Comparison of ENCODE assay signal across 8 mouse cellular contexts in the genomic region with DNA sequence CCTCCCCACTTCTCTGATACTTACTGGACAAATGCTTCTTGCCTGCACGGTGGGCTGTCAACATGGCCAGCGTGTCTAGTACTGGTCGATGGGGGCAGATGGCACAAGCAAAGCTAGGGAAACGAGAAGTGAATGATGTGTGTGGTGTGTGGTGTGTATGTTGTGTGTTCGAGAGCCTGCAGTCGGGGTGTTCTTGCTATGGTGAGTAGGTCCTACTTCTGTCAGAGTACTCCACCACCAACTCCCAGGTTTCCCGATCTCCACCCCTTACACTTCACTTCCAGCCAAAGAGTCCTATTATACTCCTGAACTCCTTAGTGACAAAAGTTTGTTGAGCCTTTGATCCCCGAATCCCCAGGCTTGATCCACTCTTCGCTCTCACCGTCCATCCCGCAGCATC. TPM values are rescaled to one million over a fixed set of nuclear protein-coding genes. Genes with fewer than 3 reads are reported as not detected.
DNase-seq lines count a peak whose midpoint lies in the region; ATAC-seq and TF ChIP-seq lines count a peak whose summit lies in the region.

No protein-coding gene starts in this region.

- H3K4me3 ChIP-seq in left cerebral cortex, adult 2 months, result peak overlapping the region; percentile 67
- peak overlapping the region; percentile 71 for H3K4me3 ChIP-seq in embryonic facial prominence, embryonic 13.5 days
- H3K4me3 ChIP-seq in hindbrain, postnatal 0 days (ENCODE audit: low read length), result peak overlapping the region; percentile 66
- peak overlapping the region; percentile 42 for H3K4me3 ChIP-seq in myocyte

- peak overlapping the region; percentile 90 for H3K27ac ChIP-seq in left cerebral cortex, adult 2 months
- H3K27ac ChIP-seq in embryonic facial prominence, embryonic 13.5 days, result peak overlapping the region; percentile 85
- H3K27ac ChIP-seq in hindbrain, postnatal 0 days, result peak overlapping the region; percentile 80; the same call in 1 of the 2 replicates

- no peaks in the 10 kb centered on the region for H3K9me3 ChIP-seq in embryonic facial prominence, embryonic 13.5 days
- H3K9me3 ChIP-seq in hindbrain, postnatal 0 days (ENCODE audit: low read length), result no peaks in the 10 kb centered on the region

- ATAC-seq in embryonic facial prominence, embryonic 13.5 days (ENCODE audit: insufficient number of reproducible peaks, insufficient read depth, low FRiP score, low TSS enrichment, low read depth), result no peak
- 0 out of 2 replicates have a peak, but pooled peaks have one; percentile 4 for ATAC-seq in hindbrain, postnatal 0 days

- H3K9ac ChIP-seq in embryonic facial prominence, embryonic 13.5 days, result peak overlapping the region; percentile 86
- H3K9ac ChIP-seq in hindbrain, postnatal 0 days (replicated peaks; ENCODE audit: low read length), result peak overlapping the region; percentile 71

- WGBS in embryonic facial prominence, embryonic 13.5 days, result 57% methylated on average over 11 of the region's 11 CpGs
- WGBS in hindbrain, postnatal 0 days, result 54% methylated on average over 11 of the region's 11 CpGs

- DNase-seq in left cerebral cortex, adult 2 months (ENCODE audit: extremely low spot score in 1 of 2, low spot score in 2 of 2), result no peak
- DNase-seq in left cerebral cortex, adult 11 months (ENCODE audit: low spot score), result no peak
- DNase-seq in hindbrain, postnatal 0 days (ENCODE audit: low spot score), result no peak
- no peak for DNase-seq in adrenal gland, postnatal 4 days (ENCODE audit: low spot score in 2 of 2)
- no peak for DNase-seq in adrenal gland, adult (ENCODE audit: inconsistent age in 2 of 2, low spot score in 1 of 2)
- DNase-seq in right cerebral cortex, postnatal 14 days, result no peak

- TF ChIP-seq CTCF in left cerebral cortex, adult 2 months (IDR thresholded peaks at IDR 0.05), result no peak
- TF ChIP-seq CTCF in hindbrain, postnatal 0 days (IDR thresholded peaks at IDR 0.05; ENCODE audit: low read depth), result no peak

- no peaks in the 10 kb centered on the region for H3K27me3 ChIP-seq in embryonic facial prominence, embryonic 13.5 days
- no peaks in the 10 kb centered on the region for H3K27me3 ChIP-seq in hindbrain, postnatal 0 days (ENCODE audit: insufficient read depth, low read length)
- H3K27me3 ChIP-seq in myocyte (ENCODE audit: control insufficient read depth, insufficient read depth, insufficient read length), result no peaks in the 10 kb centered on the region

- peaks cover 8% of the 10 kb centered on the region for H3K79me2 ChIP-seq in myocyte (ENCODE audit: control insufficient read depth, insufficient read depth)

- peak overlapping the region; percentile 27 for H3ac ChIP-seq in myocyte (ENCODE audit: control insufficient read depth, insufficient read length)

- H3K36me3 ChIP-seq in embryonic facial prominence, embryonic 13.5 days, result peaks cover 35% of the 10 kb centered on the region
- H3K36me3 ChIP-seq in hindbrain, postnatal 0 days (ENCODE audit: insufficient read depth, low read length), result no peaks in the 10 kb centered on the region
- no peaks in the 10 kb centered on the region for H3K36me3 ChIP-seq in myocyte (ENCODE audit: control insufficient read depth, insufficient read depth)

- TF ChIP-seq POLR2A in myocyte (IDR thresholded peaks at IDR 0.05; ENCODE audit: insufficient read length, low read depth), result no peak

- peaks cover 20% of the 10 kb centered on the region for H3K4me1 ChIP-seq in embryonic facial prominence, embryonic 13.5 days
- H3K4me1 ChIP-seq in hindbrain, postnatal 0 days (ENCODE audit: insufficient read depth, low read length), result no peaks in the 10 kb centered on the region

- intact Hi-C loops in left cerebral cortex, adult 2 months (cut with DNase I), result no loop called here

- H3K4me2 ChIP-seq in embryonic facial prominence, embryonic 13.5 days, result peak overlapping the region; percentile 85
- peak overlapping the region; percentile 59 for H3K4me2 ChIP-seq in hindbrain, postnatal 0 days (ENCODE audit: low read depth, low read length)
- peak overlapping the region; percentile 86 for H3K4me2 ChIP-seq in myocyte (ENCODE audit: low read depth)

TF ChIP-seq in myocyte, 11 proteins besides CTCF, POLR2A, EP300 and RAD21:
- TF ChIP-seq MYOG (IDR thresholded peaks at IDR 0.05; ENCODE audit: control insufficient read depth in 1 of 3, insufficient read depth in 1 of 3, insufficient read length in 2 of 3, low read depth in 2 of 3) (no peak), REST (IDR thresholded peaks at IDR 0.05; ENCODE audit: insufficient read depth, insufficient read length) (no peak), CEBPB (IDR thresholded peaks at IDR 0.05; ENCODE audit: insufficient read depth, poor library complexity, severe bottlenecking) (no peak), USF1 (IDR thresholded peaks at IDR 0.05; ENCODE audit: low read depth) (no peak), MYOD1 (IDR thresholded peaks at IDR 0.05; ENCODE audit: control insufficient read depth in 1 of 3, insufficient read length in 2 of 3, low read depth in 2 of 3) (no peak), TCF3 (IDR thresholded peaks at IDR 0.05; ENCODE audit: insufficient read length, low read depth) (no peak), TCF12 (IDR thresholded peaks at IDR 0.05; ENCODE audit: insufficient read depth, poor library complexity, severe bottlenecking) (no peak), E2F4 (IDR thresholded peaks at IDR 0.05; ENCODE audit: insufficient read depth) (no peak), MAX (IDR thresholded peaks at IDR 0.05; ENCODE audit: low read depth) (no peak), POLR2AphosphoS2 (IDR thresholded peaks at IDR 0.05; ENCODE audit: insufficient read length, low read depth) (no peak), SRF (IDR thresholded peaks at IDR 0.05; ENCODE audit: control insufficient read depth, insufficient read length, low read depth) (no peak)

RNA-seq across cellular contexts. Expression of gene Scnm1, which starts 0.6 kb away (rescaled TPM):
- 10 to 100 TPM; 45.6 to 49.7 TPM for total RNA-seq in left cerebral cortex, adult 2 months (2021)
- polyA plus RNA-seq in embryonic facial prominence, embryonic 13.5 days (2015; fragmentation: Nextera tagmentation; extraction: Ambion mirVana), result 75.2 and 81.8 TPM in 2 replicates
- total RNA-seq in hindbrain, postnatal 0 days (2014; rRNA removed), result 44.6 and 56.7 TPM in 2 replicates
- polyA plus RNA-seq in hindbrain, postnatal 0 days (2015; fragmentation: Nextera tagmentation; extraction: Ambion mirVana), result 72.1 and 75.7 TPM in 2 replicates
- 30.6 TPM for polyA plus RNA-seq in myocyte (2012; fragmentation: generic; extraction: Trizol)
- total RNA-seq in adrenal gland, postnatal 4 days (2021), result 10 to 100 TPM; 53.4 to 53.9 TPM

RNA-seq across cellular contexts. Expression of gene Lysmd1, which starts 0.7 kb away (rescaled TPM):
- 10 to 100 TPM; 13.5 to 16.1 TPM for total RNA-seq in left cerebral cortex, adult 2 months (2021)
- 17.0 and 19.3 TPM in 2 replicates for polyA plus RNA-seq in embryonic facial prominence, embryonic 13.5 days (2015; fragmentation: Nextera tagmentation; extraction: Ambion mirVana)
- 33.4 and 38.5 TPM in 2 replicates for total RNA-seq in hindbrain, postnatal 0 days (2014; rRNA removed)
- polyA plus RNA-seq in hindbrain, postnatal 0 days (2015; fragmentation: Nextera tagmentation; extraction: Ambion mirVana), result 39.2 and 42.4 TPM in 2 replicates
- 7.0 TPM for polyA plus RNA-seq in myocyte (2012; fragmentation: generic; extraction: Trizol)
- total RNA-seq in adrenal gland, postnatal 4 days (2021), result 10 to 100 TPM; 10.7 to 11.5 TPM

RNA-seq across cellular contexts. Expression of gene Tmod4, which starts 8.9 kb away (rescaled TPM):
- total RNA-seq in left cerebral cortex, adult 2 months (2021), result under 1 TPM in 1 of 2 experiments, not detected in 1; 0.82 TPM
- 0.65 and 0.69 TPM in 2 replicates for polyA plus RNA-seq in embryonic facial prominence, embryonic 13.5 days (2015; fragmentation: Nextera tagmentation; extraction: Ambion mirVana)
- total RNA-seq in hindbrain, postnatal 0 days (2014; rRNA removed), result 0.43 and 0.73 TPM in 2 replicates
- 1.1 and 1.5 TPM in 2 replicates for polyA plus RNA-seq in hindbrain, postnatal 0 days (2015; fragmentation: Nextera tagmentation; extraction: Ambion mirVana)
- 2.5 TPM for polyA plus RNA-seq in myocyte (2012; fragmentation: generic; extraction: Trizol)
- total RNA-seq in adrenal gland, postnatal 4 days (2021), result 1 to 10 TPM; 3.7 to 7.8 TPM

RNA-seq across cellular contexts. Expression of gene Tnfaip8l2, which starts 9.0 kb away (rescaled TPM):
- total RNA-seq in left cerebral cortex, adult 2 months (2021), result 1 to 10 TPM; 2.5 to 2.6 TPM
- polyA plus RNA-seq in embryonic facial prominence, embryonic 13.5 days (2015; fragmentation: Nextera tagmentation; extraction: Ambion mirVana), result 2.7 and 4.7 TPM in 2 replicates
- total RNA-seq in hindbrain, postnatal 0 days (2014; rRNA removed), result 1.9 and 2.3 TPM in 2 replicates
- 3.1 and 3.6 TPM in 2 replicates for polyA plus RNA-seq in hindbrain, postnatal 0 days (2015; fragmentation: Nextera tagmentation; extraction: Ambion mirVana)
- polyA plus RNA-seq in myocyte (2012; fragmentation: generic; extraction: Trizol), result 0.22 TPM
- 1 to 10 TPM; 2.9 to 3.4 TPM for total RNA-seq in adrenal gland, postnatal 4 days (2021)

RNA-seq across cellular contexts. Expression of gene Vps72, which starts 22.4 kb away (rescaled TPM):
- 10 to 100 TPM; 42.1 to 43.1 TPM for total RNA-seq in left cerebral cortex, adult 2 months (2021)
- polyA plus RNA-seq in embryonic facial prominence, embryonic 13.5 days (2015; fragmentation: Nextera tagmentation; extraction: Ambion mirVana), result 185 and 213 TPM in 2 replicates
- total RNA-seq in hindbrain, postnatal 0 days (2014; rRNA removed), result 52.7 and 53.6 TPM in 2 replicates
- polyA plus RNA-seq in hindbrain, postnatal 0 days (2015; fragmentation: Nextera tagmentation; extraction: Ambion mirVana), result 121 and 123 TPM in 2 replicates
- 85.6 TPM for polyA plus RNA-seq in myocyte (2012; fragmentation: generic; extraction: Trizol)
- 10 to 100 TPM; 89.3 to 93.0 TPM for total RNA-seq in adrenal gland, postnatal 4 days (2021)
